Mouse (Mus musculus) lung, embryonic 16.5 days (tissue): ENCODE measurements at regions not wholly inside any gene's neighbourhood (a gene's known extent, or its start where the extent isn't known, plus 50 kb on each side); places are given as distances from the start of the nearest gene placed in this dataset.

ENCODE experiments used
- ATAC-seq: fragments of 200-750 bp; cut with Nextera tagmentation; 2 replicates; pipeline ENCODE4 v1.8.0; 2017; ENCODE audit warnings: low read depth, mild to moderate bottlenecking, moderate library complexity
- H3K27ac ChIP-seq: fragments of 300-500 bp; sonication (generic); 2 replicates; pipeline ENCODE4 v1.5.1; 2014; ENCODE audit warnings: mild to moderate bottlenecking, control low read depth, low read length
- H3K27me3 ChIP-seq: fragments of 300-500 bp; sonication (generic); 2 replicates; pipeline ENCODE4 v1.6.1; 2014; ENCODE audit warnings: low read depth, low read length, mixed read lengths; ENCODE audit not compliant: control insufficient read depth, insufficient read depth
- H3K36me3 ChIP-seq: fragments of 300-500 bp; sonication (generic); 2 replicates; pipeline ENCODE4 v1.6.1; 2014; ENCODE audit warnings: low read length; ENCODE audit not compliant: control insufficient read depth, insufficient read depth
- H3K4me1 ChIP-seq: fragments of 300-500 bp; sonication (generic); replicated peaks from 2 replicates; pipeline ENCODE4 v1.6.1; 2014; ENCODE audit warnings: low read length, mixed read lengths; ENCODE audit not compliant: control insufficient read depth, insufficient read depth
- H3K4me2 ChIP-seq: fragments of 300-500 bp; sonication (generic); 2 replicates; pipeline ENCODE4 v1.6.1; 2014; ENCODE audit warnings: low read depth, low read length, control low read depth
- H3K4me3 ChIP-seq: fragments of 300-500 bp; sonication (generic); 2 replicates; pipeline ENCODE4 v1.5.1; 2014; ENCODE audit warnings: mild to moderate bottlenecking, low read length, control low read depth
- H3K9ac ChIP-seq: fragments of 300-500 bp; sonication (generic); 2 replicates; pipeline ENCODE4 v1.6.1; 2014; ENCODE audit warnings: low read length, control low read depth
- H3K9me3 ChIP-seq: fragments of 300-500 bp; sonication (generic); 2 replicates; pipeline ENCODE4 v1.6.1; 2016; ENCODE audit warnings: low read length; ENCODE audit not compliant: control insufficient read depth
- WGBS: fragments of 180-500 bp; shearing (Covaris S2); extraction: QIAGEN DNeasy Blood & Tissue Kit; methylation state at CpG from one replicate; pipeline ENCODE4 v1.1.7; 2014; 5-methylcytosine and 5-hydroxymethylcytosine counted together

DNA sequence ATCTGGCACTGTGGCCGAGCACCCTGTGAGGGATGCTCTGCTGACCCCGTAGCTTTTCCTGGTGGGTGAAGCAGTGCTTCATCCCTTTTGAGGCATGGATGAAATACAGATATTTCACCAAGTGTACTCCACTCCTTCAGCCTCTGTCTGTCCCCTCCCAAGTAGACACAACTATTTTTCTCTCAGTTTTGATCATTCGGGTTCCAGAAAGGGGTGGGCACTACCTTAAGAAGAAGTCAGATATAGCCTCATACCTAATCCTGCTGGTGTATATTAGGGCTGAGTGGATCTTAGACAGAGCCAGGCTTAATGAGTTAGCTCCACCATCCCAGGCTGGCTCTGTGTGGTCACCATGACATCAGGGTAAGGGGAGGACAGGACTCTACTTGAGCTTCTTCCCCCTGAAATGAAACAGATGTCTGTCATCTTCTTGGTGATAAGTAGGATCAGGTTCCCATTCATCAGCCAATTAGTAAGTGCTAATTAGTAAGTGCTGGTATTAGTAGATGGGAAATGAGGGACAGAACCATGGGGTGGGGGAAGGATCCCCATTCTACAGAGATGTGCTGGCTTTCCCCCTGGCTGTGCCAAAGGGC, 58.7 kb upstream of the Tmem150c start:
- Histone ChIP-seq H3K4me3 (no peak overlapping the region), H3K27ac (no peak overlapping the region), H3K9ac (no peak overlapping the region), H3K4me1 (no peaks in the 10 kb centered on the region; the same call in 1 of the 2 replicates), H3K36me3 (no peaks in the 10 kb centered on the region), H3K9me3 (no peaks in the 10 kb centered on the region), H3K4me2 (no peak overlapping the region), H3K27me3 (no peaks in the 10 kb centered on the region)
- 91% methylated on average over 3 of the region's 3 CpGs for WGBS
- ATAC-seq, result no peak

DNA sequence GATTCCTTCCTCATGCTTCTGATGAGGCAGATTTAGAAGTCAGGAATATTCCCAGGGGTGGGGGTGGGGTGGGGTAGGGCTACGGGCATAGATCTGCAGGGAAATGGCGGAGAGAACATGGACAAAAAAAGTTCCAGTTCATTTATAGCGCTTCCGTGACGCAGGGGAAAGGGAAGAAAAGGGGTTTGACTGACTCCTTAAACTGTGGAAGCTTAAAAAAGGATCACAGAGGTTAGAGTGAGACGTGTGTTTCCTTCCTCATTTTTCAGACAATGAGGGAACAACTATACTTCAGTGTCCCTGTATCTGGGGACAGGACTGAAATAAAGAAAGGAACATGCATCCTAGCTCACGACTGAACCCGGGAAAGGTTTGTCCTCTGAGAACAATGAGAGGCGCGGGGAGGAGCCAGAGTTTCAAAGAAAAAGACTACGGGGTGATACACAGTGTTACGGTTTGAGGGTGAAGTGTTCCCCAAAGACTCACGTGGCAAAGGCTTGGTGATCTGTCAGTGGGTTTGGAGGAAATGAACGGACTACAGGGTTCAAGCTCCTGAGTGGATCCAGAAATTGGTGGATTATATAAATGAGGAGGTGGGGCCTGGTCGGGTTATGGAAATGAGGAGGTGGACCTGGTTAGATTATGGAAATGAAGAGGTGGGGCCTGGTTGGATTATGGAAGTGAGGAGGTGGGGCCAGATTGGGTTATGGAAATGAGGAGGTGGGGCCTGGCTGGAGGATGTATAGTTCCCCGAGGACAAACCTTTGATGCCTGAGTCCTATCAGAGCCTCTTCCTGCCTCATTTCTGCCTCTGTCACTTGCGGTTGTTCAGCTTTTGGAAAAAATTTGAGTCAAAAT, 57.8 kb upstream of the Tmem150c start:
- Histone ChIP-seq H3K4me2 (no peak overlapping the region), H3K36me3 (no peaks in the 10 kb centered on the region), H3K4me3 (no peak overlapping the region), H3K9ac (no peak overlapping the region), H3K4me1 (no peaks in the 10 kb centered on the region; the same call in 1 of the 2 replicates), H3K27ac (no peak overlapping the region), H3K9me3 (no peaks in the 10 kb centered on the region), H3K27me3 (no peaks in the 10 kb centered on the region)
- WGBS, result 43% methylated on average over 17 of the region's 17 CpGs
- peak; percentile 13; the same call in 1 of the 2 replicates for ATAC-seq

DNA sequence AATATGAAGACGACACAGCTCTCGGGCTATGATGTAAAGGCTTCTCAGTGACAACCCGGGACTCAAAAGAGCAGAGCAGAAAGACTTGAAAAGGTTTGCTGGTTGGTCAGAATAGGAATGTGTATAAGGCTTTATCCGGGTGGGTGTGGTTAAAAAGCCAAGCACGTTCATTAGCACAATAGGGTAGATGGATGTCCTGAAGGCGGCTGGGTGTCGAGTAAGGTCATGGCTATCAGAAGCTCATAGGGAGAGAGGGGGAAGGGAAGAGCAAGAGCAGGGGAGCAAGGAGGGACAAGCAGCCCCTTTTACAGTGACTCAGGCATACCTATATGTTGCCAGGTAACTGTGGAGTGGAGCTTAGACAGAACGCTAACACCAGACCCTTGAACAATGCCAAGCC, 54.3 kb upstream of the Tmem150c start:
- H3K27me3 ChIP-seq, result no peaks in the 10 kb centered on the region
- H3K4me2 ChIP-seq, result no peak overlapping the region
- ATAC-seq, result no peak
- no peak overlapping the region for H3K27ac ChIP-seq
- H3K4me1 ChIP-seq, result no peaks in the 10 kb centered on the region; the same call in 1 of the 2 replicates
- H3K4me3 ChIP-seq, result no peak overlapping the region
- H3K9me3 ChIP-seq, result no peaks in the 10 kb centered on the region
- no peaks in the 10 kb centered on the region for H3K36me3 ChIP-seq
- no peak overlapping the region for H3K9ac ChIP-seq
- WGBS, result 46% methylated on average over 8 of the region's 8 CpGs

DNA sequence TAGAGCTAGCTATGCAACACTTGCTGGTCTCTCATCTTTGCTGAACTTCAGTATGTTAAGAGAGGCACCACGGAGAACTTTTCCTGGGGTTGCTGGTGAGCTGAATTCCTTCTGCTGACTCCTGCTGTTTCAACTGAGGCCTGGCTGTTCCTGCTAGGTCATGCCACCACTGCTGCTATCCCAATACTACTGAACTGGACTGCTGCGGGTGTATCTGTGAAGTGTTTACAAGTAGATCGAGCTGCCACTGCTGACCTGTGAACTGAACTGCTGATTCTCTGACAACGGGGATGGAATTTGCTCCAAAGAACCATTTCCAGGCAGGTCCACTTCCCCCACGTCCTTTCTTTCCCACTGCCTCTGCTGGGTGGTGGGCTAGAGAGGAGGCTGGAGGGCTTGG, 51.1 kb upstream of the Tmem150c start:
- no peak overlapping the region for H3K27ac ChIP-seq
- WGBS, result 38% methylated on average over 5 of the region's 5 CpGs
- no peak overlapping the region for H3K4me2 ChIP-seq
- no peaks in the 10 kb centered on the region for H3K27me3 ChIP-seq
- ATAC-seq, result no peak
- no peaks in the 10 kb centered on the region; the same call in 1 of the 2 replicates for H3K4me1 ChIP-seq
- no peak overlapping the region for H3K9ac ChIP-seq
- no peaks in the 10 kb centered on the region for H3K36me3 ChIP-seq
- no peaks in the 10 kb centered on the region for H3K9me3 ChIP-seq
- H3K4me3 ChIP-seq, result no peak overlapping the region
